ENCODE assay signal across 8 mouse cellular contexts in genomic region chr9:114116672-114117071, GRCm38 (mm10). TPM values are rescaled to one million over a fixed set of nuclear protein-coding genes. Genes with fewer than 3 reads are reported as not detected.
A peak's percentile ranks its signal among the peaks of the same experiment; 100 is the strongest.
DNase-seq lines count a peak whose midpoint lies in the region; ATAC-seq and TF ChIP-seq lines count a peak whose summit lies in the region.
"Not testable (repeated sequence)": the region's sequence is repeated elsewhere in the genome, so short reads cannot be mapped to it uniquely, and the experiment has no call there.

No protein-coding gene starts in this region.

- TF ChIP-seq CTCF in ES-Bruce4 (IDR thresholded peaks at IDR 0.05; ENCODE audit: low read depth, low read length) = peak; percentile 28
- peak; percentile 61 for TF ChIP-seq CTCF in brain, embryonic 14.5 days (IDR thresholded peaks at IDR 0.05; ENCODE audit: borderline replicate concordance, extremely low read depth, insufficient read depth, insufficient read length)
- peak; percentile 81 for TF ChIP-seq CTCF in kidney, postnatal 0 days (IDR thresholded peaks at IDR 0.05; ENCODE audit: low read depth)

- not testable (repeated sequence) for H3K4me2 ChIP-seq in kidney, postnatal 0 days (ENCODE audit: low read length)

- H3K9me3 ChIP-seq in ES-Bruce4 (replicated peaks; ENCODE audit: control insufficient read depth, insufficient read depth, low read length, poor library complexity, severe bottlenecking); embryonic facial prominence, embryonic 10.5 days; kidney, postnatal 0 days (replicated peaks; ENCODE audit: low read length); midbrain, embryonic 10.5 days (replicated peaks): not testable (repeated sequence)

- WGBS in embryonic facial prominence, embryonic 10.5 days = 10% methylated on average over 5 of the region's 5 CpGs
- 15% methylated on average over 5 of the region's 5 CpGs for WGBS in kidney, postnatal 0 days
- WGBS in midbrain, embryonic 10.5 days = 24% methylated on average over 5 of the region's 5 CpGs

- H3K27me3 ChIP-seq in ES-Bruce4 (ENCODE audit: control insufficient read depth, insufficient read depth, low read length, poor library complexity, severe bottlenecking); embryonic facial prominence, embryonic 10.5 days (replicated peaks; ENCODE audit: low read depth, poor library complexity, severe bottlenecking); kidney, postnatal 0 days (ENCODE audit: insufficient read depth, low read length); midbrain, embryonic 10.5 days (ENCODE audit: low read depth, poor library complexity, severe bottlenecking); splenic B cell, adult 2 months (ENCODE audit: control insufficient read depth, insufficient read depth, low read length, poor library complexity, severe bottlenecking): not testable (repeated sequence)

- H3K4me1 ChIP-seq in ES-Bruce4 (ENCODE audit: control insufficient read depth, insufficient read depth, low read length); embryonic facial prominence, embryonic 10.5 days; kidney, postnatal 0 days (replicated peaks; ENCODE audit: insufficient read depth, low read length); midbrain, embryonic 10.5 days: not testable (repeated sequence)

- peak; percentile 61 for DNase-seq in brain, embryonic 14.5 days (ENCODE audit: low read depth)
- DNase-seq in embryonic facial prominence, embryonic 10.5 days (ENCODE audit: low spot score) = peak; percentile 74
- DNase-seq in heart, adult 11 months = peak; percentile 75
- peak; percentile 57 for DNase-seq in kidney, postnatal 0 days (ENCODE audit: low spot score)
- peak; percentile 55 to 74 for DNase-seq in left cerebral cortex, postnatal 36 days (ENCODE audit: low spot score in 2 of 2)
- DNase-seq in midbrain, embryonic 10.5 days (ENCODE audit: low spot score) = peak; percentile 62
- peak; percentile 9 for DNase-seq in splenic B cell, adult 2 months (ENCODE audit: low read depth, low spot score)

- H3K4me3 ChIP-seq in ES-Bruce4 (ENCODE audit: low read depth, low read length); embryonic facial prominence, embryonic 10.5 days; kidney, postnatal 0 days (replicated peaks; ENCODE audit: low read depth, low read length); midbrain, embryonic 10.5 days: not testable (repeated sequence)

- not testable (repeated sequence) for H3K36me3 ChIP-seq in ES-Bruce4 (ENCODE audit: control insufficient read depth, insufficient read depth, low read length, poor library complexity, severe bottlenecking); embryonic facial prominence, embryonic 10.5 days (replicated peaks); kidney, postnatal 0 days (ENCODE audit: insufficient read depth, low read length); midbrain, embryonic 10.5 days; splenic B cell, adult 2 months (ENCODE audit: control insufficient read depth, insufficient read depth, low read length, poor library complexity, severe bottlenecking)

- intact Hi-C loops in left cerebral cortex, postnatal 36 days (cut with DNase I) = loop anchor here (10.0 kb wide), 1 partner anchor 72 kb away; the partner anchor contains the start of gene Fbxl2

- ATAC-seq in kidney, postnatal 0 days (replicated peaks; ENCODE audit: low FRiP score, low read depth) = not testable (repeated sequence)

- TF ChIP-seq POLR2A in ES-Bruce4 (IDR thresholded peaks at IDR 0.05; ENCODE audit: insufficient read depth, low read length); brain, embryonic 14.5 days (IDR thresholded peaks at IDR 0.05; ENCODE audit: borderline replicate concordance, extremely low read depth, insufficient read depth, insufficient read length, poor library complexity, severe bottlenecking): not testable (repeated sequence)

- not testable (repeated sequence) for H3K9ac ChIP-seq in ES-Bruce4 (ENCODE audit: low read depth, poor library complexity, severe bottlenecking); kidney, postnatal 0 days (ENCODE audit: low read depth, low read length)

- TF ChIP-seq EP300 in ES-Bruce4 (IDR thresholded peaks at IDR 0.05; ENCODE audit: insufficient read depth, low read depth, low read length) = not testable (repeated sequence)

- H3K27ac ChIP-seq in ES-Bruce4 (ENCODE audit: insufficient read depth, low read length); embryonic facial prominence, embryonic 10.5 days (replicated peaks); kidney, postnatal 0 days; midbrain, embryonic 10.5 days (replicated peaks): not testable (repeated sequence)

RNA-seq across cellular contexts. Expression of gene Susd5, which starts 59.7 kb away (rescaled TPM):
- 0.53 and 0.73 TPM in 2 replicates for polyA plus RNA-seq in ES-Bruce4 (2011; ENCODE audit: insufficient read depth, insufficient read length, low read depth, missing spikeins)
- 0.15 and 0.22 TPM in 2 replicates for polyA plus RNA-seq in brain, embryonic 14.5 days (2012; rRNA removed)
- polyA plus RNA-seq in embryonic facial prominence, embryonic 10.5 days (2016; fragmentation: Nextera tagmentation; extraction: Ambion mirVana) = 0.77 and 0.80 TPM in 2 replicates
- polyA plus RNA-seq in kidney, postnatal 0 days (2015; fragmentation: Nextera tagmentation; extraction: Ambion mirVana) = 0.82 and 0.91 TPM in 2 replicates
- total RNA-seq in left cerebral cortex, postnatal 36 days (2021) = 10 to 100 TPM in 1 of 2 experiments, 1 to 10 TPM in 1; 9.6 to 13.2 TPM
- 0.25 and 0.51 TPM in 2 replicates for polyA plus RNA-seq in midbrain, embryonic 10.5 days (2016; fragmentation: Nextera tagmentation; extraction: Ambion mirVana)

Comparison
In these comparisons a context has a peak if more than half of its experiments do, and no peak if none do; other contexts are left out.
1. CTCF ChIP-seq: peak in every context shown above with its lines; median percentile 81 in kidney, postnatal 0 days; 61 in brain, embryonic 14.5 days; 28 in ES-Bruce4.
2. DNase-seq: peak in every context shown above with its lines; median percentile 75 in heart, adult 11 months; 74 in embryonic facial prominence, embryonic 10.5 days; 64 in left cerebral cortex, postnatal 36 days; 62 in midbrain, embryonic 10.5 days; 61 in brain, embryonic 14.5 days; 57 in kidney, postnatal 0 days; 9 in splenic B cell, adult 2 months.